Mouse (Mus musculus) embryonic fibroblast, embryonic 13.5 days (primary cell): Measurements from ENCODE around the gene Sppl3.

Source experiments
- CTCF ChIP-seq: IDR thresholded peaks from 2 replicates; pipeline ENCODE4 v1.5.1; 2011; ENCODE audit warnings: mild to moderate bottlenecking, control low read depth, low read length, moderate library complexity, borderline replicate concordance; ENCODE audit not compliant: insufficient read depth
- POLR2A ChIP-seq: IDR thresholded peaks from 2 replicates; pipeline ENCODE4 v1.6.1; 2011; ENCODE audit warnings: low read depth, mild to moderate bottlenecking, control low read depth, low read length, moderate library complexity

DNA sequence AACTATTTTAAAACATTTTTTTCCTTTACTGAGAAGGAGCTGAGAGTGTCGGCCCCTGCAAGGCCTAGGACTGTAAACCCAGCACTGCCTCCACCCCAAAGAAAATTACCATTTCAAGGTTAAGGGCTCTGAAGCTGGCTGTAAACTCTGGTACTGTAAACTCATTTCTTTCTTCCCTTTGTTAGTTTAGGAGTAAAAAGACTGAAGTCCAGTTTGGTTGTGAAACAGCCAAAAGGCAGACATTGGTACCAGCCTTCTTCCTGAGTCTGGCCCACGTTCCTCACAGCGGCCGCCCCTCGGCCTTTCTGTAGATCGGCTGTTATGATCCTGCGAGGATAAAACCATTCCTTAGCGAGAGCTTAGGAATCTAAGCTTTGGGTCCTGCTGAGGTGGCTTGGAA lies 103.6 kb downstream of the Sppl3 start:
- TF ChIP-seq CTCF, result no peak
- TF ChIP-seq POLR2A, result no peak
